Mouse (Mus musculus) neural tube, embryonic 15.5 days (tissue): Measurements from ENCODE around the gene Tuba3b. TPM values are rescaled to one million over a fixed set of nuclear protein-coding genes. Genes with fewer than 3 reads are reported as not detected.

Source experiments
- ATAC-seq: fragments of 200-750 bp; cut with Nextera tagmentation; 2 replicates; pipeline ENCODE4 v1.8.0; 2017; ENCODE audit warnings: mild to moderate bottlenecking, moderate TSS enrichment, moderate library complexity; ENCODE audit not compliant: low FRiP score
- H3K27ac ChIP-seq: fragments of 300-500 bp; sonication (generic); replicated peaks from 2 replicates; pipeline ENCODE4 v1.5.1; 2015; ENCODE audit warnings: mild to moderate bottlenecking, inconsistent platforms
- H3K27me3 ChIP-seq: fragments of 300-500 bp; sonication (generic); replicated peaks from 2 replicates; pipeline ENCODE4 v1.6.1; 2015; ENCODE audit warnings: inconsistent platforms
- H3K36me3 ChIP-seq: fragments of 300-500 bp; sonication (generic); 2 replicates; pipeline ENCODE4 v1.6.1; 2015; ENCODE audit warnings: inconsistent platforms
- H3K4me1 ChIP-seq: fragments of 300-500 bp; sonication (generic); 2 replicates; pipeline ENCODE4 v1.6.1; 2015; ENCODE audit warnings: inconsistent platforms
- H3K4me2 ChIP-seq: fragments of 300-500 bp; sonication (generic); 2 replicates; pipeline ENCODE4 v1.6.1; 2015; ENCODE audit warnings: inconsistent platforms, mild to moderate bottlenecking, moderate library complexity
- H3K4me3 ChIP-seq: fragments of 300-500 bp; sonication (generic); replicated peaks from 2 replicates; pipeline ENCODE4 v1.5.1; 2015; ENCODE audit warnings: mild to moderate bottlenecking, inconsistent platforms
- H3K9ac ChIP-seq: fragments of 300-500 bp; sonication (generic); replicated peaks from 2 replicates; pipeline ENCODE4 v1.6.1; 2015; ENCODE audit warnings: mild to moderate bottlenecking, inconsistent platforms
- H3K9me3 ChIP-seq: fragments of 300-500 bp; sonication (generic); replicated peaks from 2 replicates; pipeline ENCODE4 v1.6.1; 2016; ENCODE audit warnings: inconsistent platforms
- WGBS: fragments of 180-500 bp; shearing (Covaris S2); methylation state at CpG from one replicate; pipeline ENCODE4 v1.1.7; 2015; ENCODE audit warnings: mixed read lengths; 5-methylcytosine and 5-hydroxymethylcytosine counted together
- polyA plus RNA-seq: library from polyadenylated mRNA; unstranded; fragments of >200 nt; fragmentation: Nextera tagmentation; extraction: Ambion mirVana; gene quantifications from 2 replicates; pipeline ENCODE4 v1.2.1, GENCODE M21; 2015

Gene Tuba3b
- polyA plus RNA-seq, 1 experiment from 2014 or later = not detected

GRCm38 (mm10) chr6:145653626-145654025, 38.1 kb downstream of the Tuba3b start:
- Histone ChIP-seq H3K36me3 (no peaks in the 10 kb centered on the region), H3K4me3 (no peak overlapping the region)

GRCm38 (mm10) chr6:145654062-145654836, 38.7 kb downstream of the Tuba3b start:
- Histone ChIP-seq H3K27me3 (no peaks in the 10 kb centered on the region), H3K4me2 (no peak overlapping the region), H3K4me1 (no peaks in the 10 kb centered on the region), H3K4me3 (no peak overlapping the region), H3K27ac (no peak overlapping the region), H3K9ac (no peak overlapping the region), H3K9me3 (no peaks in the 10 kb centered on the region), H3K36me3 (no peaks in the 10 kb centered on the region)
- no peak for ATAC-seq
- WGBS = 77% methylated on average over 8 of the region's 8 CpGs

More at GRCm38 (mm10) chr6:145653626-145654025, 38.1 kb downstream of the Tuba3b start:
- Histone ChIP-seq H3K4me1 (no peaks in the 10 kb centered on the region), H3K4me2 (no peak overlapping the region), H3K27ac (no peak overlapping the region), H3K9me3 (no peaks in the 10 kb centered on the region), H3K9ac (no peak overlapping the region), H3K27me3 (no peaks in the 10 kb centered on the region)
- no peak for ATAC-seq
- 90% methylated on average over 5 of the region's 5 CpGs for WGBS

DNA sequence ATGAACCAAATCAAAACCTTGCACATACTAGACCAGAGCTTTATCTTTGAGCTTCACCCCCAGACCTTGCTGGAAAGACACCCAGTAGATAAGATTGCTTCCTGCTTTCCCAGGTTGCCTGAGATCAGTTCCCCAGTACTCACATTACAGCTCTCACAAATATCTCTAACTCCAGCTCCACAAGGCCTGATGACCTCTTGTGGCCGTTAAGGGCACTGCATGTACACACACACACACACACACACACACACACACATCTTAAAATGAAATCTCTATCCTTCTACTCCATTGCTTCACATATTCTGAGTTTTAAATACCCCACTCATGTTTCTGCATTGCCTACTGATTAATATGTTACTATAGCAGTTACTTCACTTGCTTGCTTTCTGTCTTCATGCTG, 40.1 kb downstream of the Tuba3b start:
- Histone ChIP-seq H3K4me2 (no peak overlapping the region), H3K27me3 (no peaks in the 10 kb centered on the region), H3K9ac (no peak overlapping the region), H3K27ac (no peak overlapping the region), H3K4me3 (no peak overlapping the region), H3K4me1 (no peaks in the 10 kb centered on the region), H3K9me3 (no peaks in the 10 kb centered on the region), H3K36me3 (no peaks in the 10 kb centered on the region)
- no peak for ATAC-seq
- WGBS = 93% methylated on average over 1 of the region's 1 CpGs

GRCm38 (mm10) chr6:145656740-145657591, 41.4 kb downstream of the Tuba3b start:
- Histone ChIP-seq H3K4me1 (no peaks in the 10 kb centered on the region), H3K27me3 (no peaks in the 10 kb centered on the region), H3K9ac (no peak overlapping the region), H3K9me3 (no peaks in the 10 kb centered on the region), H3K4me3 (no peak overlapping the region), H3K4me2 (no peak overlapping the region), H3K36me3 (no peaks in the 10 kb centered on the region), H3K27ac (no peak overlapping the region)
- ATAC-seq = no peak
- 78% methylated on average over 15 of the region's 15 CpGs for WGBS

DNA sequence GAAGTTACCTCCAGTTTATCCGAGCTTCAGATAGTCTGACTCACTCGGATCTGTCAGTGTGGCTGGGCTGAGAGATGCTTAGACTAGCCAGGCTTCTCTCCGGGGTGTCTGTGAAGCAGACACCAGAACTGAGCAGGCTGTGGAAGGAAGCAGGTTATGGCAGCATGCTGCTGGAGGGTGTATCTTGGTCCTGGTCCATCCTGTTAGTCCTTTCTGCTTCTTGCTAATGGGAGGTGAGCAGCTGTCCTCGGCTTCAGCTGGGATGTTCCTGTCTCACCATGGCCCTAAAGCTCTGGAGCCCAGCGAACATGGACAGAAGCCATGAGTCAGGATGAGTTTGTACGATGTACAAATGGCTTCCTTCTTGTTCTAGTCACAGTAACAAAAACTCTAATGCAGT, 43.6 kb downstream of the Tuba3b start:
- Histone ChIP-seq H3K27ac (no peak overlapping the region), H3K27me3 (no peaks in the 10 kb centered on the region), H3K4me1 (peaks cover 3% of the 10 kb centered on the region; the same call in 1 of the 2 replicates), H3K4me2 (no peak overlapping the region), H3K9ac (no peak overlapping the region), H3K4me3 (no peak overlapping the region), H3K9me3 (no peaks in the 10 kb centered on the region), H3K36me3 (no peaks in the 10 kb centered on the region)
- no peak for ATAC-seq
- 70% methylated on average over 6 of the region's 6 CpGs for WGBS

DNA sequence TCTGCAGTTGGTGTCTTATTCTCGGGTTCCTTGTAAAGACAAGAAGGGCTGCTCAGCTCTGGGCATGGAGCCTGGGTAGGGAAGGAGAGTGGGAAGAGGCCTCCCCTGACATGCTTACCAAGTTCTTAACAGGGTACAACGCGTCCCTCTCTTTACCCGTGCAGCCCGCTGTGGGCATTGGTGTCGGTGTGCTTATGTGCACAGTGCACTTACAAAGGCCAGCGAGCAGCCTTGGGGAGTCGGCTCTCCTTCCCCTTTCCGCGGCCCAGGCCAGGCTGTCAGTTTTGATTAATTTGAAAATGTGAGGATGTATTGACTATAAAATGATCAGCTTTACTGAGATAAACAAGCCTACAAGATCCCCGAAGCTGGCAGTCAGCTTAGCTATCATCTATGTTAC, 45.4 kb downstream of the Tuba3b start:
- no peak overlapping the region for H3K9ac ChIP-seq
- no peaks in the 10 kb centered on the region for H3K9me3 ChIP-seq
- H3K27me3 ChIP-seq = no peaks in the 10 kb centered on the region
- H3K4me1 ChIP-seq = peaks cover 6% of the 10 kb centered on the region; the same call in 1 of the 2 replicates
- H3K36me3 ChIP-seq = no peaks in the 10 kb centered on the region
- H3K27ac ChIP-seq = no peak overlapping the region
- 83% methylated on average over 11 of the region's 11 CpGs for WGBS
- no peak overlapping the region for H3K4me2 ChIP-seq
- H3K4me3 ChIP-seq = no peak overlapping the region
- no peak for ATAC-seq

DNA sequence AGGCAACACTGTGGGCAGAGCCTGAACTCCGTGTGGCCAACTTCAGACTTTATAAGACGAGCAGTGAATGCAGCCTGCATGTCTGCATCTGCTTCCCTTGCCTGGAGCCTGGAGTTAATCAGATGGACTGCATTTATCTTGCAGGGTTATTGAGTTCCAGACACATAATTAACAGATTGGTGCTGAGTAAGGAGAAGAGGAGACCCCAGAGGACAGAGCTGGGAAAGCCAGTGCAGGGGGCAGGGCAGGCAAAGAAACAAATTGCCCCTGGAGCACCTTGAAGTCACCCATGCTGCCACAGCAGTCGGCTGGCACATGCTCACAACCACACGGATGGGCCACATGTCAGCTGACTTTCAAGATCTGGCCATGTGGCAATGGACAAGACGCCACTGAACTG, 48.7 kb downstream of the Tuba3b start:
- no peaks in the 10 kb centered on the region for H3K9me3 ChIP-seq
- peak; percentile 70; the same call in 1 of the 2 replicates for ATAC-seq
- H3K27ac ChIP-seq = no peak overlapping the region
- no peak overlapping the region for H3K9ac ChIP-seq
- WGBS = 38% methylated on average over 5 of the region's 5 CpGs
- H3K27me3 ChIP-seq = no peaks in the 10 kb centered on the region
- H3K4me1 ChIP-seq = peaks cover 6% of the 10 kb centered on the region; the same call in 1 of the 2 replicates
- H3K36me3 ChIP-seq = no peaks in the 10 kb centered on the region
- H3K4me3 ChIP-seq = no peak overlapping the region
- H3K4me2 ChIP-seq = no peak overlapping the region

DNA sequence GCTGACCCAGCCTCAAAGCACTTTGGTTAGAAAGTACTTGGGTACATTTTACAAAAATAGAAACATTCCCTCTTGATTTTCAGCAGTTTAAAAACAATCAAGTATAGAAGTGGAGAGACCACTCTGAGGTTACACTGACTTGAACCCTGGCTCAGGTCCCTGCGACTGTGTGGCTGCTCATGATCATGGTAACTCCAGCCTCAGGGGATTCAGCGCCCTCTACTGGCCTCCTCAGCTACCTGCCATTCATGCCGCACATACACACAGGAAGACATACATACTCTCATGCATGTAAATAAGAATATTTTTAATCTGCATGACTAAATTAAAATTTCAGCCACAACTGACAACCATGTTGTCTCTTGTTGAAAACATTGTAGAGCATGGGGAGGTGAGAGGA, 50.2 kb downstream of the Tuba3b start:
- H3K27me3 ChIP-seq = no peaks in the 10 kb centered on the region
- H3K4me2 ChIP-seq = no peak overlapping the region
- H3K27ac ChIP-seq = no peak overlapping the region
- H3K9ac ChIP-seq = no peak overlapping the region
- H3K4me1 ChIP-seq = peaks cover 6% of the 10 kb centered on the region; the same call in 1 of the 2 replicates
- no peak overlapping the region for H3K4me3 ChIP-seq
- 90% methylated on average over 3 of the region's 3 CpGs for WGBS
- no peaks in the 10 kb centered on the region for H3K9me3 ChIP-seq
- no peak for ATAC-seq
- no peaks in the 10 kb centered on the region for H3K36me3 ChIP-seq

DNA sequence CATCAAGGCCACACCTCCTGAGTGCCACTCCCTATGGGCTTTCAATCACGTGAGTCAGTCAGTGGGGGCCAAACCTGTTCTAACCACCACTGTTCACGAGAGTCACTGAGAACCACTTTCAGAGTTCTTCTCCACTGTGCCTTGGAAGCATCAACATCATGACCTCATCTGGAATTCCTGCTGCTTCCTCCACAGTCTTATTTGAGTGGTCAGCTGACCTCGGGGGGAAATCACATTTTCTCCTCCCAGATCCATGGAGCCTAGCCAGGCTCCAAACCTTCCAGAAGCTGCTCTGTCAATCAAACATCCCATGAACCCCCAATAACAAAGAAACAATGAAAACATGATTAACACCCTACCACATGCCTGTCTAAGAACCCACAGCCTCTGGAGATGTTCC, 52.1 kb downstream of the Tuba3b start:
- no peak for ATAC-seq

GRCm38 (mm10) chr6:145669596-145670071, 54.1 kb downstream of the Tuba3b start:
- Histone ChIP-seq H3K36me3 (no peaks in the 10 kb centered on the region), H3K27ac (no peak overlapping the region), H3K9ac (no peak overlapping the region), H3K4me3 (no peak overlapping the region), H3K9me3 (no peaks in the 10 kb centered on the region), H3K27me3 (no peaks in the 10 kb centered on the region), H3K4me2 (no peak overlapping the region), H3K4me1 (peaks cover 5% of the 10 kb centered on the region)
- 42% methylated on average over 10 of the region's 10 CpGs for WGBS
- peak; percentile 35; the same call in 1 of the 2 replicates for ATAC-seq

More for the DNA sequence above, 52.1 kb downstream of the Tuba3b start:
- no peak overlapping the region for H3K4me2 ChIP-seq
- 76% methylated on average over 3 of the region's 3 CpGs for WGBS
- peaks cover 6% of the 10 kb centered on the region; the same call in 1 of the 2 replicates for H3K4me1 ChIP-seq
- no peaks in the 10 kb centered on the region for H3K36me3 ChIP-seq
- no peak overlapping the region for H3K27ac ChIP-seq
- H3K4me3 ChIP-seq = no peak overlapping the region
- no peaks in the 10 kb centered on the region for H3K27me3 ChIP-seq
- H3K9me3 ChIP-seq = no peaks in the 10 kb centered on the region
- H3K9ac ChIP-seq = no peak overlapping the region
